Mouse (Mus musculus): ENCODE results near the gene Nrtn. TPM values are rescaled to one million over a fixed set of nuclear protein-coding genes. Genes with fewer than 3 reads are reported as not detected.

Gene Nrtn
- polyA plus RNA-seq, 1 experiment from 2014 or later: 32.4 TPM

DNA sequence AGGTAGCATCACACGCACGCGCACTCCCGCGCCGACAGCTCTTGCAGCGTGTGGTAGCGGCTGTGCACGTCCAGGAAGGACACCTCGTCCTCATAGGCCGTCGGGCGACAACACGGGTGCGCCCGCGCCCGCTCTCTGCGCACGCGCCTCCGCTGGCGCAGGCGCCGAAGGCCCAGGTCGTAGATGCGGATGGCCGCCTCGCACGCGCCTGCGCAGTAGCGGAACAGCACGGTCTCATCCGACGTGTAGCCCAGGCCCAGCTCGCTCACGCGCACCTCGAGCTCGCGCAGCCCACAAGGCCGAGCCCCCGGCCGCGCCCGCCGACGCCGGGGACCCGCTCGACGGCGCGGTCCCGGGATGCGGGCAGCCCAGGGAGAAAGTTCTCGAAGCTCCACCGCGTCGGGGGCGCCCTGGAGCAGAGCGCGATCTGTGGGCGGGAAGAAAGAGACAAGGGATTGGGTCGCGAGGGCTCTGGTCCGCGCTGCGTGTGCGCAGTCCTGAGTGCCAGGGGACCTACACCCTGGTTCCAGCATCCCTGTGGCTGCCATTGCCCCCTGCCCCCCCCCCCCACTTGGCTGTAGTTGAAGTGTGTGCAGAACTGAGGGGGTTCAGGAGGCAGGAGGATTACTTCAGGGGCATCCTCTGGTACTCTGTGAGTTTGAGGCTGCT lies 5.8 kb downstream of the Nrtn start:
- Histone ChIP-seq H3K4me2 (replicated peaks; ENCODE audit: low read depth) (peak overlapping the region; percentile 26; the same call in 1 of the 2 replicates), H3K36me3 (ENCODE audit: control insufficient read depth, insufficient read depth, low read length) (no peaks in the 10 kb centered on the region), H3K4me3 (ENCODE audit: low read depth, low read length) (peak overlapping the region; percentile 18), H3K4me1 (replicated peaks; ENCODE audit: control insufficient read depth, insufficient read depth) (no peaks in the 10 kb centered on the region; the same call in 1 of the 2 replicates), H3K9ac (ENCODE audit: low read length) (no peak overlapping the region), H3K27me3 (ENCODE audit: control insufficient read depth, insufficient read depth, low read length) (no peaks in the 10 kb centered on the region), H3K9me3 (ENCODE audit: control insufficient read depth, low read length) (no peaks in the 10 kb centered on the region), H3K27ac (replicated peaks) (no peak overlapping the region)
- no peak for TF ChIP-seq CTCF (IDR thresholded peaks at IDR 0.05; ENCODE audit: low read depth)
- no peak for TF ChIP-seq EP300 (optimal IDR thresholded peaks at IDR 0.05)
- DNase-seq (ENCODE audit: low spot score) (peak; percentile 62), ATAC-seq (ENCODE audit: low FRiP score, low TSS enrichment) (peak; percentile 31)
- WGBS: 41% methylated on average over 71 of the region's 71 CpGs

DNA sequence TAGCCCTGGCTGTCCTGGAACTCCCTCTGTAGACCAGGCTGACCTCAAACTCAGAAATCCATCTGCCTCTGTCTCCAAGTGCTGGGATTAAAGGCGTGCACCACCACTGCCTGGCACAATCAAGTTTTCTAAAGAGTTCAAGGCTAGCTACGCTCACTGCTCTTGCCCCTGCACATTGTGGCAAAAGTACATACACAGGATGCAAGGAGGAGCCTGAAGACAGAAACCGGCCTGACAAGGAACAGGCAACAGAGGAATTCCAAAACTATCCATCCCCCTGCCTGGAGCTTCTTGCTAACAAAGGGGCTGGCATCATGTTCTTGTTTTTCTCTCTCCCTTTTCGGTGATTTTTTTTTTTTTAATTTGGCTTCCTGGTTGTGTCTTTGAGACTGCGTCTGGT lies 13.2 kb downstream of the Nrtn start:
- no peaks in the 10 kb centered on the region for H3K9me3 ChIP-seq (ENCODE audit: control insufficient read depth, low read length)
- no peaks in the 10 kb centered on the region for H3K36me3 ChIP-seq (ENCODE audit: control insufficient read depth, insufficient read depth, low read length)
- no peak overlapping the region for H3K9ac ChIP-seq (ENCODE audit: low read length)
- H3K27ac ChIP-seq (replicated peaks): no peak overlapping the region
- no peak overlapping the region for H3K4me3 ChIP-seq (ENCODE audit: low read depth, low read length)
- DNase-seq (ENCODE audit: low spot score) (no peak), ATAC-seq (ENCODE audit: low FRiP score, low TSS enrichment) (no peak)
- 29% methylated on average over 5 of the region's 5 CpGs for WGBS
- TF ChIP-seq CTCF (IDR thresholded peaks at IDR 0.05; ENCODE audit: low read depth) (no peak), EP300 (optimal IDR thresholded peaks at IDR 0.05) (no peak)
- no peaks in the 10 kb centered on the region for H3K4me1 ChIP-seq (replicated peaks; ENCODE audit: control insufficient read depth, insufficient read depth)
- H3K27me3 ChIP-seq (ENCODE audit: control insufficient read depth, insufficient read depth, low read length): no peaks in the 10 kb centered on the region
- H3K4me2 ChIP-seq (replicated peaks; ENCODE audit: low read depth): no peak overlapping the region

DNA sequence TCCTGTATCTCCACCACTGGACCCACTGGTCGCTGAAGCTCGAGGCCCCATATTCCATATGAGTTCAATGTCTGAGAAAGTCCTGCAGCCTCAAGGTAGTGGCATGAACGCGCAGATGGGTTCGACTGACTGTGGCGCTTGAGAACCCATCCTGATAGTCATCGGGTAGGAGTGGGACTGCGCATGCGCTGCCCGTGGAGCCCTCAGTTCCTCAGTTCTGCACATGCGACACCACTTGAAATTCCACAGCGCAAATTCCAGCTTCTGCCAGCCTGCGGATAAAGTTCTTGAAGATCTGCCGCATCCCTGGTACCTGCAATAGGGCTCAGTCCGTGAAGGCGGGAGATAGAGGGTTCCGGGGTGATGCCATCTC lies 16.6 kb downstream of the Nrtn start:
- Histone ChIP-seq H3K4me2 (replicated peaks; ENCODE audit: low read depth) (no peak overlapping the region), H3K36me3 (ENCODE audit: control insufficient read depth, insufficient read depth, low read length) (no peaks in the 10 kb centered on the region), H3K4me1 (replicated peaks; ENCODE audit: control insufficient read depth, insufficient read depth) (no peaks in the 10 kb centered on the region), H3K4me3 (ENCODE audit: low read depth, low read length) (no peak overlapping the region), H3K27me3 (ENCODE audit: control insufficient read depth, insufficient read depth, low read length) (no peaks in the 10 kb centered on the region), H3K9ac (ENCODE audit: low read length) (no peak overlapping the region), H3K9me3 (ENCODE audit: control insufficient read depth, low read length) (no peaks in the 10 kb centered on the region), H3K27ac (replicated peaks) (no peak overlapping the region)
- ATAC-seq (ENCODE audit: low FRiP score, low TSS enrichment) (no peak), DNase-seq (ENCODE audit: low spot score) (no peak)
- no peak for TF ChIP-seq CTCF (IDR thresholded peaks at IDR 0.05; ENCODE audit: low read depth)
- TF ChIP-seq EP300 (optimal IDR thresholded peaks at IDR 0.05): no peak
- WGBS: 83% methylated on average over 17 of the region's 17 CpGs

DNA sequence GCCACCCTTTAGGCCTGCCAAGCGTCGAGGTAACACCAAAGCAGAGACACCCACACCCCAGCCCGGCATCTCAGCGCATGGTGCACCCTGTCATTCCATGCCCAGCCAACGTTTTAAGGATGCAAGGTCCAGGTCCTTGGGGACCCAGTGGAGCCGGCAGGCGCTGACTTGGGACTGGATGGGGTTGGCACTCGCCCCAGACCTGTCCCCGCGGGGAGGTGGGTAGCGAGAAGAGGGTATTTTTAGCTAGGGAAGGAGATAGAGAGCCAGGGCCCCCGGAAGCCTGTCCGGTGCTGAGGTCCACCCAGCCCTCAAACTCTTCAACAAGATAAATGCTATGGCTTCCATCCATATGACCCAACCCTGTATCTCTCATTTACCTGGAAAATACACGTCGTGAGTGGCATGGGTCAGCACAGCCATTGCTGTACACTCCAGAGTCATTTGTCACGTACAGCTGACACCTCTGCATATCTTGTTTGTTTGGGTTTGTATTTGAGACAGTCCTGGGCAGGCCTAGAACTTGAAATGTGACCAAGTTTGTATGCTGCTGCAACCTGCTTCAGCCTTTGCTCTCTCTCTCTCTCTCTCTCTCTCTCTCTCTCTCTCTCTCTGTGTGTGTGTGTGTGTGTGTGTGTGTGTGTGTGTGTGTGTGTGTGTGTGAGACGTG lies 17.1 kb downstream of the Nrtn start:
- no peaks in the 10 kb centered on the region for H3K4me1 ChIP-seq (replicated peaks; ENCODE audit: control insufficient read depth, insufficient read depth)
- no peak; the same call in 1 of the 2 replicates for ATAC-seq (ENCODE audit: low FRiP score, low TSS enrichment)
- TF ChIP-seq CTCF (IDR thresholded peaks at IDR 0.05; ENCODE audit: low read depth) (no peak), EP300 (optimal IDR thresholded peaks at IDR 0.05) (no peak)
- no peak overlapping the region for H3K9ac ChIP-seq (ENCODE audit: low read length)
- WGBS: 74% methylated on average over 17 of the region's 17 CpGs
- H3K36me3 ChIP-seq (ENCODE audit: control insufficient read depth, insufficient read depth, low read length): no peaks in the 10 kb centered on the region
- no peak overlapping the region for H3K4me2 ChIP-seq (replicated peaks; ENCODE audit: low read depth)
- no peaks in the 10 kb centered on the region for H3K9me3 ChIP-seq (ENCODE audit: control insufficient read depth, low read length)
- no peaks in the 10 kb centered on the region for H3K27me3 ChIP-seq (ENCODE audit: control insufficient read depth, insufficient read depth, low read length)
- no peak overlapping the region for H3K4me3 ChIP-seq (ENCODE audit: low read depth, low read length)
- no peak for DNase-seq (ENCODE audit: low spot score)
- no peak overlapping the region for H3K27ac ChIP-seq (replicated peaks)

DNA sequence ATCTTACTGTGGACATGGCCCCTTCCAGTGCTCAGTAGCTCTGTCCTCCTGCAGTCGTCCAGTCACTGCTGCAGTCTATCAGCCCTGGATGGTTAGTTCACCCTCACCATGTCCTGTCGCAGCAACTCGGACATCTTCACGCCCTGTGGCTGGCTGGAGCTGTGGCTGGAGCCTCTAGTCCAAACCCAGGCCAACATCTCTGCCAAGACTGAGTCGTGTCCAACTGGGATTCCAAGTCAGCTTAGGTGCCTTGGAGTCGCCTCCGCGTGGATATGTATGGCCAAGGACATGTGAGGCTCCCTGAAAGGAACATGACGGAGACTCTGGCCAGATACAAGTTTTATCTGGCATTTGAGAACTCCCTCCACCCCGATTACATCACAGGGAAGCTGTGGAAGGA lies 19.1 kb downstream of the Nrtn start:
- no peaks in the 10 kb centered on the region for H3K4me1 ChIP-seq (replicated peaks; ENCODE audit: control insufficient read depth, insufficient read depth)
- H3K27me3 ChIP-seq (ENCODE audit: control insufficient read depth, insufficient read depth, low read length): no peaks in the 10 kb centered on the region
- DNase-seq (ENCODE audit: low spot score) (no peak), ATAC-seq (ENCODE audit: low FRiP score, low TSS enrichment) (no peak)
- no peak overlapping the region for H3K27ac ChIP-seq (replicated peaks)
- no peaks in the 10 kb centered on the region for H3K36me3 ChIP-seq (ENCODE audit: control insufficient read depth, insufficient read depth, low read length)
- no peak for TF ChIP-seq CTCF (IDR thresholded peaks at IDR 0.05; ENCODE audit: low read depth)
- TF ChIP-seq EP300 (optimal IDR thresholded peaks at IDR 0.05): no peak
- H3K9me3 ChIP-seq (ENCODE audit: control insufficient read depth, low read length): no peaks in the 10 kb centered on the region
- no peak overlapping the region for H3K9ac ChIP-seq (ENCODE audit: low read length)
- no peak overlapping the region for H3K4me3 ChIP-seq (ENCODE audit: low read depth, low read length)
- no peak overlapping the region for H3K4me2 ChIP-seq (replicated peaks; ENCODE audit: low read depth)
- 68% methylated on average over 10 of the region's 10 CpGs for WGBS

DNA sequence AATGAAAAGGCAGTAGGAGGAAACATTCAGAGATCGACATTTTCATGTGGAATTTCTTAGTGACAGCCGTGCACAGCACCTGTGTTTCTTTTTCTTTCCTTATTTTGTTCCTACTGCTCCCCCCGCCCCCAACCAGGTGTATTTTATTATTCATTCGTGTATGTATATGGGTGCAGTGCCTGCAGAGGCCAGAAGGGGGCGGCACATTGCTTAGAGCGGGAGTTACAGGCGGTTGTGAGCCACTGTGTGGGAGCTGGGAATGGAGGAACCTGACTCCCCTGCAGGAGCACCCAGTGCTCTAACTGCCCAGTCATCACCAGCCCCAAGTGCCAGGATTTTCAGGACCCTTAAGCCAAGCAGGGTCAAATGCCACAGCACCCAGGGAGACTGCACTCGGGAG lies 20.8 kb downstream of the Nrtn start:
- Histone ChIP-seq H3K4me2 (replicated peaks; ENCODE audit: low read depth) (no peak overlapping the region), H3K9ac (ENCODE audit: low read length) (no peak overlapping the region), H3K27me3 (ENCODE audit: control insufficient read depth, insufficient read depth, low read length) (no peaks in the 10 kb centered on the region), H3K27ac (replicated peaks) (no peak overlapping the region), H3K36me3 (ENCODE audit: control insufficient read depth, insufficient read depth, low read length) (no peaks in the 10 kb centered on the region), H3K4me1 (replicated peaks; ENCODE audit: control insufficient read depth, insufficient read depth) (no peaks in the 10 kb centered on the region), H3K4me3 (ENCODE audit: low read depth, low read length) (no peak overlapping the region), H3K9me3 (ENCODE audit: control insufficient read depth, low read length) (no peaks in the 10 kb centered on the region)
- peak; percentile 58 for TF ChIP-seq CTCF (IDR thresholded peaks at IDR 0.05; ENCODE audit: low read depth)
- TF ChIP-seq EP300 (optimal IDR thresholded peaks at IDR 0.05): no peak
- 42% methylated on average over 8 of the region's 8 CpGs for WGBS
- DNase-seq (ENCODE audit: low spot score) (no peak), ATAC-seq (ENCODE audit: low FRiP score, low TSS enrichment) (no peak)
